Mouse (Mus musculus): ENCODE measurements at regions not wholly inside any gene's neighbourhood (a gene's known extent, or its start where the extent isn't known, plus 50 kb on each side); places are given as distances from the start of the nearest gene placed in this dataset.

- Histone ChIP-seq H3K9ac (ENCODE audit: low read length) (no peak overlapping the region), H3K27ac (replicated peaks; ENCODE audit: low read depth, low read length) (no peak overlapping the region), H3K4me3 (ENCODE audit: low read depth, low read length) (no peak overlapping the region), H3K9me3 (ENCODE audit: control insufficient read depth, low read length) (no peaks in the 10 kb centered on the region), H3K36me3 (ENCODE audit: control insufficient read depth, insufficient read depth, low read length) (no peaks in the 10 kb centered on the region), H3K27me3 (ENCODE audit: control insufficient read depth, insufficient read depth, low read length) (no peaks in the 10 kb centered on the region), H3K4me2 (ENCODE audit: low read depth, severe bottlenecking) (no peak overlapping the region), H3K4me1 (ENCODE audit: control insufficient read depth, insufficient read depth, low read length) (0 out of 2 replicates have a peak, but pooled peaks cover 3% of the 10 kb centered on the region)
- WGBS, result 77% methylated on average over 14 of the region's 14 CpGs
- DNase-seq (ENCODE audit: low spot score) (no peak), ATAC-seq (ENCODE audit: insufficient number of reproducible peaks, low FRiP score, low TSS enrichment, low read depth) (no peak)
Observed at GRCm38 (mm10) chr16:93153545-93154329, 327.8 kb upstream of the Runx1 start.

GRCm38 (mm10) chr16:93152765-93153489 is 327.0 kb upstream of the Runx1 start:
- Histone ChIP-seq H3K9ac (ENCODE audit: low read length) (no peak overlapping the region), H3K9me3 (ENCODE audit: control insufficient read depth, low read length) (no peaks in the 10 kb centered on the region), H3K27me3 (ENCODE audit: control insufficient read depth, insufficient read depth, low read length) (no peaks in the 10 kb centered on the region), H3K27ac (replicated peaks; ENCODE audit: low read depth, low read length) (no peak overlapping the region), H3K36me3 (ENCODE audit: control insufficient read depth, insufficient read depth, low read length) (no peaks in the 10 kb centered on the region), H3K4me1 (ENCODE audit: control insufficient read depth, insufficient read depth, low read length) (0 out of 2 replicates have a peak, but pooled peaks cover 3% of the 10 kb centered on the region), H3K4me3 (ENCODE audit: low read depth, low read length) (no peak overlapping the region), H3K4me2 (ENCODE audit: low read depth, severe bottlenecking) (no peak overlapping the region)
- ATAC-seq (ENCODE audit: insufficient number of reproducible peaks, low FRiP score, low TSS enrichment, low read depth) (no peak), DNase-seq (ENCODE audit: low spot score) (no peak)
- WGBS, result 38% methylated on average over 14 of the region's 14 CpGs

- H3K4me3 ChIP-seq (ENCODE audit: low read depth, low read length), result no peak overlapping the region
- H3K27ac ChIP-seq (replicated peaks; ENCODE audit: low read depth, low read length), result no peak overlapping the region
- no peaks in the 10 kb centered on the region for H3K36me3 ChIP-seq (ENCODE audit: control insufficient read depth, insufficient read depth, low read length)
- no peak overlapping the region for H3K4me2 ChIP-seq (ENCODE audit: low read depth, severe bottlenecking)
- WGBS, result 95% methylated on average over 1 of the region's 1 CpGs
- H3K4me1 ChIP-seq (ENCODE audit: control insufficient read depth, insufficient read depth, low read length), result 0 out of 2 replicates have a peak, but pooled peaks cover 3% of the 10 kb centered on the region
- ATAC-seq (ENCODE audit: insufficient number of reproducible peaks, low FRiP score, low TSS enrichment, low read depth) (no peak), DNase-seq (ENCODE audit: low spot score) (no peak)
- no peak overlapping the region for H3K9ac ChIP-seq (ENCODE audit: low read length)
- no peaks in the 10 kb centered on the region for H3K27me3 ChIP-seq (ENCODE audit: control insufficient read depth, insufficient read depth, low read length)
- H3K9me3 ChIP-seq (ENCODE audit: control insufficient read depth, low read length), result no peaks in the 10 kb centered on the region
Observed at GRCm38 (mm10) chr16:93152057-93152456, 326.1 kb upstream of the Runx1 start.

GRCm38 (mm10) chr16:93151652-93152051 is 325.7 kb upstream of the Runx1 start:
- no peaks in the 10 kb centered on the region for H3K27me3 ChIP-seq (ENCODE audit: control insufficient read depth, insufficient read depth, low read length)
- ATAC-seq (ENCODE audit: insufficient number of reproducible peaks, low FRiP score, low TSS enrichment, low read depth) (no peak), DNase-seq (ENCODE audit: low spot score) (no peak)
- H3K4me2 ChIP-seq (ENCODE audit: low read depth, severe bottlenecking), result no peak overlapping the region
- H3K4me3 ChIP-seq (ENCODE audit: low read depth, low read length), result no peak overlapping the region
- H3K27ac ChIP-seq (replicated peaks; ENCODE audit: low read depth, low read length), result no peak overlapping the region
- H3K9me3 ChIP-seq (ENCODE audit: control insufficient read depth, low read length), result no peaks in the 10 kb centered on the region
- no peaks in the 10 kb centered on the region for H3K36me3 ChIP-seq (ENCODE audit: control insufficient read depth, insufficient read depth, low read length)
- WGBS, result 95% methylated on average over 2 of the region's 2 CpGs
- H3K9ac ChIP-seq (ENCODE audit: low read length), result no peak overlapping the region
- 0 out of 2 replicates have a peak, but pooled peaks cover 3% of the 10 kb centered on the region for H3K4me1 ChIP-seq (ENCODE audit: control insufficient read depth, insufficient read depth, low read length)

- no peaks in the 10 kb centered on the region for H3K36me3 ChIP-seq (ENCODE audit: control insufficient read depth, insufficient read depth, low read length)
- no peak for ATAC-seq (ENCODE audit: insufficient number of reproducible peaks, low FRiP score, low TSS enrichment, low read depth)
- H3K4me3 ChIP-seq (ENCODE audit: low read depth, low read length), result no peak overlapping the region
- no peaks in the 10 kb centered on the region for H3K9me3 ChIP-seq (ENCODE audit: control insufficient read depth, low read length)
- no peak overlapping the region for H3K9ac ChIP-seq (ENCODE audit: low read length)
- no peak for DNase-seq (ENCODE audit: low spot score)
- no peak overlapping the region for H3K4me2 ChIP-seq (ENCODE audit: low read depth, severe bottlenecking)
- H3K27me3 ChIP-seq (ENCODE audit: control insufficient read depth, insufficient read depth, low read length), result no peaks in the 10 kb centered on the region
- H3K27ac ChIP-seq (replicated peaks; ENCODE audit: low read depth, low read length), result no peak overlapping the region
- 78% methylated on average over 12 of the region's 12 CpGs for WGBS
- 0 out of 2 replicates have a peak, but pooled peaks cover 3% of the 10 kb centered on the region for H3K4me1 ChIP-seq (ENCODE audit: control insufficient read depth, insufficient read depth, low read length)
Observed at GRCm38 (mm10) chr16:93150451-93150850, 324.5 kb upstream of the Runx1 start.

GRCm38 (mm10) chr16:93147525-93148222 is 321.7 kb upstream of the Runx1 start:
- no peak overlapping the region for H3K27ac ChIP-seq (replicated peaks; ENCODE audit: low read depth, low read length)
- ATAC-seq (ENCODE audit: insufficient number of reproducible peaks, low FRiP score, low TSS enrichment, low read depth), result no peak
- H3K9me3 ChIP-seq (ENCODE audit: control insufficient read depth, low read length), result no peaks in the 10 kb centered on the region
- H3K9ac ChIP-seq (ENCODE audit: low read length), result no peak overlapping the region
- no peaks in the 10 kb centered on the region for H3K36me3 ChIP-seq (ENCODE audit: control insufficient read depth, insufficient read depth, low read length)
- 77% methylated on average over 5 of the region's 5 CpGs for WGBS
- H3K27me3 ChIP-seq (ENCODE audit: control insufficient read depth, insufficient read depth, low read length), result no peaks in the 10 kb centered on the region
- DNase-seq (ENCODE audit: low spot score), result no peak
- no peak overlapping the region for H3K4me2 ChIP-seq (ENCODE audit: low read depth, severe bottlenecking)
- no peak overlapping the region for H3K4me3 ChIP-seq (ENCODE audit: low read depth, low read length)
- H3K4me1 ChIP-seq (ENCODE audit: control insufficient read depth, insufficient read depth, low read length), result no peaks in the 10 kb centered on the region

GRCm38 (mm10) chr16:93146812-93147211 is 320.9 kb upstream of the Runx1 start:
- H3K27ac ChIP-seq (replicated peaks; ENCODE audit: low read depth, low read length), result no peak overlapping the region
- H3K4me2 ChIP-seq (ENCODE audit: low read depth, severe bottlenecking), result no peak overlapping the region
- H3K9me3 ChIP-seq (ENCODE audit: control insufficient read depth, low read length), result no peaks in the 10 kb centered on the region
- H3K27me3 ChIP-seq (ENCODE audit: control insufficient read depth, insufficient read depth, low read length), result no peaks in the 10 kb centered on the region
- H3K9ac ChIP-seq (ENCODE audit: low read length), result no peak overlapping the region
- no peak for DNase-seq (ENCODE audit: low spot score)
- WGBS, result 88% methylated on average over 3 of the region's 3 CpGs
- no peaks in the 10 kb centered on the region for H3K4me1 ChIP-seq (ENCODE audit: control insufficient read depth, insufficient read depth, low read length)
- no peak overlapping the region for H3K4me3 ChIP-seq (ENCODE audit: low read depth, low read length)
- no peak for ATAC-seq (ENCODE audit: insufficient number of reproducible peaks, low FRiP score, low TSS enrichment, low read depth)
- H3K36me3 ChIP-seq (ENCODE audit: control insufficient read depth, insufficient read depth, low read length), result no peaks in the 10 kb centered on the region

- Histone ChIP-seq H3K9me3 (ENCODE audit: control insufficient read depth, low read length) (no peaks in the 10 kb centered on the region), H3K36me3 (ENCODE audit: control insufficient read depth, insufficient read depth, low read length) (no peaks in the 10 kb centered on the region)
Observed at GRCm38 (mm10) chr16:93145617-93146016, 319.7 kb upstream of the Runx1 start.

More at GRCm38 (mm10) chr16:93145617-93146016, 319.7 kb upstream of the Runx1 start:
- Histone ChIP-seq H3K27ac (replicated peaks; ENCODE audit: low read depth, low read length) (no peak overlapping the region), H3K4me3 (ENCODE audit: low read depth, low read length) (no peak overlapping the region), H3K9ac (ENCODE audit: low read length) (no peak overlapping the region), H3K27me3 (ENCODE audit: control insufficient read depth, insufficient read depth, low read length) (no peaks in the 10 kb centered on the region), H3K4me1 (ENCODE audit: control insufficient read depth, insufficient read depth, low read length) (no peaks in the 10 kb centered on the region), H3K4me2 (ENCODE audit: low read depth, severe bottlenecking) (no peak overlapping the region)
- no peak for DNase-seq (ENCODE audit: low spot score)
- no peak for ATAC-seq (ENCODE audit: insufficient number of reproducible peaks, low FRiP score, low TSS enrichment, low read depth)
- WGBS, result 75% methylated on average over 3 of the region's 3 CpGs

Data from limb, embryonic 11.5 days (tissue).